Mouse (Mus musculus): Measurements from ENCODE around the gene Sf3b5. TPM values are rescaled to one million over a fixed set of nuclear protein-coding genes. Genes with fewer than 3 reads are reported as not detected.

Sf3b5 gene
- total and polyA plus RNA-seq, 3 experiments: 41.9 to 51.3 (median 49.1) TPM

DNA sequence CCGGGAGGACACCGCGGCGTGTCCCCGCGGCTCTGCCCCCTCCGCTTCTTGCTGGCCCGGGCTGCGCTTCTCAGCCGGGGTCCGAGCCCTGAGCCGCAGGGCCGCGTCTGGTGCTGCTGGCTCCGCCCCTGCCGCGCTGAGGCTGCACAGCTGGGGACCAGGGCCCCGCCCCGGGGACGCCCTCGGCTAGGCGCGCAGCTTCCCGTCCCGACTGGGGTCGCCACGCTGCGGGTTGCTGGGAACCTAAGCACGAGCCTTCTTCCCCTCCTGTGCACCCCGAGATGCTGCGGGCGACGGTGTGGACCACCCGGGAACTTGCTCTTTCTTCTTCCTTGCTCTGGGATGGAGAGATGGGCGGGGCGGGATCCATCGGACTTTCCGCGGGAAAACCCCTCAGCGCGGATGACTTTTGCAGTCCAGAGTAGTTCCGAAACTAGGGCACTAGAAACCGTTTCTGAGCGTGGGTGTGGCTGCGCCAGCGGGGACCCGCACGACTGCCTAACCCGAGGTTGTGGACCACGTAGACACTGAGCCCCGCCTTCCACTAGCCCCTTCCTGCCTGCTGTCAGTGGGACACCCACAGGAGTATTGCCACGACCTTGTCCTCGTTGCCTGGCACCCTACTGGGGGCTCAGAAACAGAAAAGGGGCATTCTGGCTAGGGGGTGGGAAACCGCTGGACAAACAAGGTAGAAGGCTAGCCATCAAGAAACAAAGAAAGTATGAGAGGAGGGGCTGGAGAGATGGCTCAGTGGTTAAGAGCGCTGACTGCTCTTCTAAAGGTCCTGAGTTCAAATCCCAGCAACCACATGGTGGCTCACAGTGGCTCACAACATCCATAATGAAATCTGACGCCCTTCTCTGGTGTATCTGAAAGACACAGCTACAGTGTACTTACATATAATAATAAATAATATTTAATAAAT is 40.7 kb upstream of the Sf3b5 start, which contains the start of gene Stx11 (continued):
- peak; percentile 58; the same call in 1 of the 2 replicates for TF ChIP-seq NELFE (IDR thresholded peaks at IDR 0.05; ENCODE audit: low read depth, low read length)
- TF ChIP-seq E2F4 (IDR thresholded peaks at IDR 0.05; ENCODE audit: insufficient replicate concordance, low read depth, low read length): no peak
- no peak for TF ChIP-seq JUN (IDR thresholded peaks at IDR 0.05; ENCODE audit: insufficient read depth, low read depth, low read length)
- no peak for TF ChIP-seq USF1 (IDR thresholded peaks at IDR 0.05; ENCODE audit: low read depth, low read length)
- 0 out of 2 replicates have a peak, but pooled peaks have one; percentile 2 for TF ChIP-seq HCFC1 (IDR thresholded peaks at IDR 0.05; ENCODE audit: low read depth, low read length)
- TF ChIP-seq EP300 (IDR thresholded peaks at IDR 0.05; ENCODE audit: low read length): peak; percentile 56; the same call in 1 of the 2 replicates
- no peak for TF ChIP-seq ZC3H11A (IDR thresholded peaks at IDR 0.05; ENCODE audit: low read depth, low read length)
- TF ChIP-seq MAX (IDR thresholded peaks at IDR 0.05; ENCODE audit: low read length): peak; percentile 71
- no peak for TF ChIP-seq CHD1 (IDR thresholded peaks at IDR 0.05; ENCODE audit: low read depth, low read length)
- TF ChIP-seq MAFK (IDR thresholded peaks at IDR 0.05; ENCODE audit: insufficient replicate concordance, low read length): no peak
- TF ChIP-seq SIN3A (IDR thresholded peaks at IDR 0.05; ENCODE audit: low read length): peak; percentile 93

DNA sequence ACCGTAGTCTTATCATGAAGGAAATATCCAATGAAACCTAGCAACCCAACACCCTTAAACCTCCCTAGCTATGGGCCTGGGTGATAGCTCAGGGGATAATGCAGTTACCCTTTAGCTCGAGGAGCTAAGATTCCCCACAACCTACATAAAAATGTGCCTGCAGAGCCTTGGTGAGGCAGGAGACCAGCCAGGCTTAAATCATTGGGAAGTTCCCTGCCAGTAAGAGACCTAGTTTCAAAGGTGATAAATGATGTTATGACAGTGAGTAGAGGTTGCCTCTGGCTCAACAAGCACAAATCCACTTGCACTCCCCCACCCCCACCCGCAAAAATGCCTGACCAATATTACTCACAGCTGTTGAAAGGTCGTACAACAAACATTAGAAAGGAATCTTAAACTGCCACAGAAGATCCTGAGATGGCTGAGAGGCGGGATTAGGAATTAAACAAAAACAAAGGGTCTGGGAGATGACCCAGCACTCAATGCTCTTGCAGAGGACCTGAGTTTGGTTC is 39.4 kb upstream of the Sf3b5 start:
- dilution Hi-C loops (cut with MboI; ENCODE audit: extremely low pct_ligation_motif_present, extremely low pct_unique_long_range_greater_than_20kb, low sequenced_read_pairs): no loop called here
- Histone ChIP-seq H3K4me1 (ENCODE audit: control insufficient read depth in 1 of 2, insufficient read depth in 2 of 2) (peaks cover 16 to 40% of the 10 kb centered on the region in 2 experiments), H3K79me2 (replicated peaks; ENCODE audit: control insufficient read depth, extremely low read depth, insufficient read depth, poor library complexity, severe bottlenecking) (peaks cover 24% of the 10 kb centered on the region), H3K9ac (ENCODE audit: insufficient read depth, low read depth) (no peak overlapping the region), H3K4me3 (replicated peaks in 1 of 3; ENCODE audit: low read depth in 2 of 3, low read length in 2 of 3, poor library complexity in 1 of 3) (no peak overlapping the region), H3K9me3 (replicated peaks; ENCODE audit: low read length) (peaks cover 5% of the 10 kb centered on the region), H3K36me3 (replicated peaks in 1 of 2; ENCODE audit: control insufficient read depth in 1 of 2, insufficient read depth in 1 of 2, low read length in 1 of 2) (peaks cover 10 to 16% of the 10 kb centered on the region in 2 experiments), H3K27ac (ENCODE audit: insufficient read depth, low read depth) (no peak overlapping the region), H3K27me3 (replicated peaks) (no peaks in the 10 kb centered on the region), H3K4me2 (ENCODE audit: insufficient read depth, low read depth, poor library complexity, severe bottlenecking) (no peak overlapping the region)
- no peak for TF ChIP-seq MEF2A (IDR thresholded peaks at IDR 0.05; ENCODE audit: borderline replicate concordance, low read depth, low read length)
- TF ChIP-seq KAT2A (IDR thresholded peaks at IDR 0.05; ENCODE audit: insufficient replicate concordance, low read length): no peak
- TF ChIP-seq MAFK (IDR thresholded peaks at IDR 0.05; ENCODE audit: insufficient replicate concordance, low read length): no peak
- TF ChIP-seq TCF12 (IDR thresholded peaks at IDR 0.05; ENCODE audit: low read depth, low read length): no peak
- TF ChIP-seq IRF4 (IDR thresholded peaks at IDR 0.05; ENCODE audit: low read depth, low read length): no peak
- no peak for TF ChIP-seq RCOR1 (conservative IDR thresholded peaks at IDR 0.05; ENCODE audit: low read depth, low read length)
- TF ChIP-seq CHD1 (IDR thresholded peaks at IDR 0.05; ENCODE audit: low read depth, low read length): no peak
- TF ChIP-seq CHD2 (IDR thresholded peaks at IDR 0.05; ENCODE audit: low read length): no peak
- TF ChIP-seq MAX (IDR thresholded peaks at IDR 0.05; ENCODE audit: low read length): no peak
- TF ChIP-seq NRF1 (IDR thresholded peaks at IDR 0.05; ENCODE audit: low read depth, low read length): no peak
- TF ChIP-seq JUND (conservative IDR thresholded peaks at IDR 0.05; ENCODE audit: low read depth, low read length): no peak
- no peak for TF ChIP-seq POLR2AphosphoS2 (IDR thresholded peaks at IDR 0.05; ENCODE audit: low read depth, low read length)
- no peak for DNase-seq (ENCODE audit: extremely low read depth)
- in situ Hi-C loops (cut with MboI; ENCODE audit: low pct_ligation_motif_present, low pct_unique_long_range_greater_than_20kb, low sequenced_read_pairs): no loop called here

All from CH12.LX (cell line).